Mouse (Mus musculus) stomach, embryonic 14.5 days (tissue): Measurements from ENCODE around the gene Dhx34. TPM values are rescaled to one million over a fixed set of nuclear protein-coding genes. Genes with fewer than 3 reads are reported as not detected.
"Not testable (repeated sequence)": the region's sequence is repeated elsewhere in the genome, so short reads cannot be mapped to it uniquely, and the experiment has no call there.

Experiments used
- ATAC-seq: fragments of 200-750 bp; cut with Nextera tagmentation; 2 replicates; pipeline ENCODE4 v1.8.0; 2017; ENCODE audit warnings: low read depth, moderate TSS enrichment; ENCODE audit not compliant: insufficient number of reproducible peaks, insufficient read depth, low FRiP score
- H3K27ac ChIP-seq: fragments of 300-500 bp; sonication (generic); 2 replicates; pipeline ENCODE4 v1.5.1; 2014; ENCODE audit warnings: mild to moderate bottlenecking, low read length, moderate library complexity, mixed read lengths
- H3K27me3 ChIP-seq: fragments of 300-500 bp; sonication (generic); 2 replicates; pipeline ENCODE4 v1.6.1; 2014; ENCODE audit warnings: low read length, control low read depth, mixed read lengths; ENCODE audit not compliant: control insufficient read depth, insufficient read depth
- H3K36me3 ChIP-seq: fragments of 300-500 bp; sonication (generic); 2 replicates; pipeline ENCODE4 v1.6.1; 2014; ENCODE audit warnings: mild to moderate bottlenecking, control low read depth, low read length, moderate library complexity, mixed read lengths; ENCODE audit not compliant: control insufficient read depth, insufficient read depth
- H3K4me1 ChIP-seq: fragments of 300-500 bp; sonication (generic); 2 replicates; pipeline ENCODE4 v1.6.1; 2014; ENCODE audit warnings: low read length, control low read depth, mixed read lengths; ENCODE audit not compliant: control insufficient read depth, insufficient read depth
- H3K4me2 ChIP-seq: fragments of 300-500 bp; sonication (generic); replicated peaks from 2 replicates; pipeline ENCODE4 v1.6.1; 2014; ENCODE audit warnings: low read depth, low read length, control low read depth
- H3K4me3 ChIP-seq: fragments of 300-500 bp; sonication (generic); 2 replicates; pipeline ENCODE4 v1.5.1; 2014; ENCODE audit warnings: low read depth, low read length, control low read depth
- H3K9ac ChIP-seq: fragments of 300-500 bp; sonication (generic); replicated peaks from 2 replicates; pipeline ENCODE4 v1.6.1; 2014; ENCODE audit warnings: low read depth, mild to moderate bottlenecking, control low read depth, low read length, moderate library complexity, mixed read lengths
- H3K9me3 ChIP-seq: fragments of 300-500 bp; sonication (generic); 2 replicates; pipeline ENCODE4 v1.6.1; 2016; ENCODE audit warnings: low read depth, low read length, control low read depth; ENCODE audit not compliant: control insufficient read depth
- WGBS: fragments of 180-500 bp; shearing (Covaris S2); extraction: QIAGEN DNeasy Blood & Tissue Kit; methylation state at CpG from one replicate; pipeline ENCODE4 v1.1.7; 2014; 5-methylcytosine and 5-hydroxymethylcytosine counted together
- polyA plus RNA-seq: library from polyadenylated mRNA; unstranded; fragments of >200 nt; fragmentation: Nextera tagmentation; extraction: Ambion mirVana; gene quantifications from 2 replicates; pipeline ENCODE4 v1.2.1, GENCODE M21; 2014

Gene Dhx34
- polyA plus RNA-seq, 1 experiment from 2014 or later: 8.4 TPM

- Histone ChIP-seq H3K9ac (no peak overlapping the region), H3K27ac (no peak overlapping the region), H3K9me3 (no peaks in the 10 kb centered on the region), H3K4me2 (no peak overlapping the region), H3K4me3 (no peak overlapping the region), H3K36me3 (no peaks in the 10 kb centered on the region), H3K27me3 (no peaks in the 10 kb centered on the region), H3K4me1 (no peaks in the 10 kb centered on the region)
- WGBS: 88% methylated on average over 11 of the region's 11 CpGs
- ATAC-seq: no peak
Measured at GRCm38 (mm10) chr7:16257830-16258229, 36.0 kb upstream of the Dhx34 start.

- H3K4me2 ChIP-seq, H3K9ac ChIP-seq, H3K27ac ChIP-seq, H3K9me3 ChIP-seq, H3K27me3 ChIP-seq, H3K36me3 ChIP-seq, ATAC-seq, H3K4me1 ChIP-seq, H3K4me3 ChIP-seq: not testable (repeated sequence)
- WGBS: 89% methylated on average over 4 of the region's 4 CpGs
Measured at GRCm38 (mm10) chr7:16255963-16256362, 34.1 kb upstream of the Dhx34 start.

DNA sequence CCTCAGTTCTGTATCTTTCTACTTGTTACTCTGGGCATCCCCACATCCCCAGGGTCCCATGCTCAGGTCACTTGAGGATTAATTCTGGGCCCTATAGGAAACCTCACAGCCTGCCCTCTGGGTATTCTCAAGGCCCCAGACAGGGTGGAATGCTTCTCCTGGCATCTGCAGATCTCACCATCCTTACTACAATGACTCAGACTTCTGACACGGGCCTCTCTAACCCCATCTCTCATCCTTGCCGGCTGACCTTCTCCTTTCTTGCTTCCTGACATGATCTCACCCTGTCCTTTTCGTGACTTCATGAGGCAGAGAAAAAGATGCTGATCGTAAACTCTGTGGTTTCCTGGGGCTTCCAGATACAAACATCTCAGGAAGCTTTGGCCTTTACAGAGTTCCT lies 32.4 kb upstream of the Dhx34 start:
- Histone ChIP-seq H3K9me3 (no peaks in the 10 kb centered on the region), H3K9ac (no peak overlapping the region), H3K27me3 (no peaks in the 10 kb centered on the region), H3K4me1 (no peaks in the 10 kb centered on the region), H3K4me3 (no peak overlapping the region), H3K36me3 (no peaks in the 10 kb centered on the region), H3K4me2 (no peak overlapping the region), H3K27ac (no peak overlapping the region)
- WGBS: 57% methylated on average over 4 of the region's 4 CpGs
- ATAC-seq: no peak

- no peak overlapping the region for H3K27ac ChIP-seq
- H3K4me3 ChIP-seq: no peak overlapping the region
- H3K4me1 ChIP-seq: no peaks in the 10 kb centered on the region
- H3K36me3 ChIP-seq: no peaks in the 10 kb centered on the region
- no peaks in the 10 kb centered on the region for H3K9me3 ChIP-seq
- ATAC-seq: no peak
- no peak overlapping the region for H3K9ac ChIP-seq
- WGBS: 87% methylated on average over 5 of the region's 5 CpGs
- H3K27me3 ChIP-seq: no peaks in the 10 kb centered on the region
- no peak overlapping the region for H3K4me2 ChIP-seq
Measured at GRCm38 (mm10) chr7:16250687-16251086, 28.9 kb upstream of the Dhx34 start.

GRCm38 (mm10) chr7:16245958-16246357 lies 24.1 kb upstream of the Dhx34 start:
- Histone ChIP-seq H3K27me3 (no peaks in the 10 kb centered on the region), H3K36me3 (no peaks in the 10 kb centered on the region), H3K4me3 (no peak overlapping the region), H3K27ac (no peak overlapping the region), H3K4me1 (no peaks in the 10 kb centered on the region), H3K9me3 (no peaks in the 10 kb centered on the region), H3K9ac (no peak overlapping the region), H3K4me2 (no peak overlapping the region)
- WGBS: 34% methylated on average over 2 of the region's 4 CpGs
- no peak for ATAC-seq

GRCm38 (mm10) chr7:16244067-16244466 lies 22.2 kb upstream of the Dhx34 start, which contains the start of gene C5ar2:
TSS of gene C5ar2 (minus strand) at chr7:16244154.
- Histone ChIP-seq H3K4me3 (no peak within 1 kb of the TSS), H3K4me1 (no peaks in the 10 kb centered on the region), H3K9ac (no peak within 1 kb of the TSS), H3K36me3 (no peaks in the 10 kb centered on the region), H3K4me2 (no peak within 1 kb of the TSS), H3K27ac (no peak within 1 kb of the TSS), H3K27me3 (no peaks in the 10 kb centered on the region), H3K9me3 (no peaks in the 10 kb centered on the region)
- 56% methylated on average over 5 of the region's 5 CpGs for WGBS
- ATAC-seq: no peak

GRCm38 (mm10) chr7:16242198-16242597 lies 20.4 kb upstream of the Dhx34 start:
- Histone ChIP-seq H3K4me1 (no peaks in the 10 kb centered on the region), H3K36me3 (no peaks in the 10 kb centered on the region), H3K27me3 (no peaks in the 10 kb centered on the region), H3K27ac (no peak overlapping the region), H3K4me3 (no peak overlapping the region), H3K9ac (no peak overlapping the region), H3K9me3 (no peaks in the 10 kb centered on the region), H3K4me2 (no peak overlapping the region)
- ATAC-seq: no peak
- 84% methylated on average over 6 of the region's 6 CpGs for WGBS

GRCm38 (mm10) chr7:16241787-16242186 lies 19.9 kb upstream of the Dhx34 start:
- H3K27me3 ChIP-seq: no peaks in the 10 kb centered on the region

GRCm38 (mm10) chr7:16240978-16241303 lies 19.1 kb upstream of the Dhx34 start:
- Histone ChIP-seq H3K4me2 (no peak overlapping the region), H3K4me3 (no peak overlapping the region)

More at GRCm38 (mm10) chr7:16241787-16242186, 19.9 kb upstream of the Dhx34 start:
- no peaks in the 10 kb centered on the region for H3K36me3 ChIP-seq
- no peak overlapping the region for H3K9ac ChIP-seq
- H3K27ac ChIP-seq: no peak overlapping the region
- 57% methylated on average over 11 of the region's 11 CpGs for WGBS
- H3K4me3 ChIP-seq: no peak overlapping the region
- H3K4me2 ChIP-seq: no peak overlapping the region
- ATAC-seq: no peak
- H3K9me3 ChIP-seq: no peaks in the 10 kb centered on the region
- no peaks in the 10 kb centered on the region for H3K4me1 ChIP-seq

More at GRCm38 (mm10) chr7:16240978-16241303, 19.1 kb upstream of the Dhx34 start:
- no peak overlapping the region for H3K9ac ChIP-seq
- H3K9me3 ChIP-seq: no peaks in the 10 kb centered on the region
- no peak for ATAC-seq
- no peaks in the 10 kb centered on the region for H3K27me3 ChIP-seq
- H3K36me3 ChIP-seq: no peaks in the 10 kb centered on the region
- no peak overlapping the region for H3K27ac ChIP-seq
- 92% methylated on average over 1 of the region's 1 CpGs for WGBS
- no peaks in the 10 kb centered on the region for H3K4me1 ChIP-seq
